Comparison of ENCODE assay signal across 15 mouse cellular contexts in genomic region chr9:48729471-48729870, GRCm38 (mm10).
A peak's percentile ranks its signal among the peaks of the same experiment; 100 is the strongest.
DNase-seq lines count a peak whose midpoint lies in the region; ATAC-seq lines count a peak whose summit lies in the region.
"Had no signal": no experiment of that assay in that cellular context is flagged by ENCODE, and none has a peak within 500 bp of the region (broad histone marks: within the 10 kb centered on the region; RNA-seq: fewer than 3 reads in every experiment).

No protein-coding gene starts in this region.

- H3K4me1 ChIP-seq in hindbrain, embryonic 10.5 days (replicated peaks): peaks cover 71% of the 10 kb centered on the region
- H3K4me1 ChIP-seq in hindbrain, embryonic 14.5 days (replicated peaks; ENCODE audit: control insufficient read depth, insufficient read depth, low read length): peaks cover 43% of the 10 kb centered on the region
- peaks cover 68% of the 10 kb centered on the region for H3K4me1 ChIP-seq in neural tube, embryonic 13.5 days (replicated peaks)
- peaks cover 53% of the 10 kb centered on the region for H3K4me1 ChIP-seq in heart, embryonic 15.5 days (replicated peaks)

- no peak overlapping the region for H3K4me2 ChIP-seq in hindbrain, embryonic 14.5 days (replicated peaks)
- no peak overlapping the region for H3K4me2 ChIP-seq in neural tube, embryonic 13.5 days
- H3K4me2 ChIP-seq in heart, embryonic 15.5 days: no peak overlapping the region
- H3K4me2 ChIP-seq: lung, embryonic 15.5 days had no signal

- no peaks in the 10 kb centered on the region for H3K27me3 ChIP-seq in hindbrain, embryonic 10.5 days (ENCODE audit: insufficient read depth, poor library complexity, severe bottlenecking)
- no peaks in the 10 kb centered on the region; the same call in 1 of the 2 replicates for H3K27me3 ChIP-seq in hindbrain, embryonic 14.5 days (ENCODE audit: control insufficient read depth, insufficient read depth, low read length)
- H3K27me3 ChIP-seq in neural tube, embryonic 13.5 days: peaks cover 19% of the 10 kb centered on the region
- H3K27me3 ChIP-seq in heart, embryonic 15.5 days: no peaks in the 10 kb centered on the region

- H3K9me3 ChIP-seq in hindbrain, embryonic 10.5 days: no peaks in the 10 kb centered on the region
- no peaks in the 10 kb centered on the region for H3K9me3 ChIP-seq in hindbrain, embryonic 14.5 days (ENCODE audit: control insufficient read depth, low read length)
- no peaks in the 10 kb centered on the region for H3K9me3 ChIP-seq in neural tube, embryonic 13.5 days
- no peaks in the 10 kb centered on the region for H3K9me3 ChIP-seq in heart, embryonic 15.5 days (replicated peaks)
- H3K9me3 ChIP-seq: lung, embryonic 15.5 days had no signal

- no peak for DNase-seq in hindbrain, embryonic 10.5 days (ENCODE audit: low spot score)
- DNase-seq in hindbrain, embryonic 14.5 days (ENCODE audit: low spot score): no peak
- no peak for DNase-seq in neural tube, embryonic 10.5 days (ENCODE audit: extremely low spot score, low spot score)
- DNase-seq in spleen, postnatal 14 days (ENCODE audit: low spot score in 2 of 2): no peak
- no peak for DNase-seq in layer of hippocampus, adult 18-20 months (ENCODE audit: low spot score in 2 of 2)
- no peak for DNase-seq in layer of hippocampus, adult 9-10 months (ENCODE audit: low spot score)
- DNase-seq: right cerebral cortex, adult 18-20 months had no signal

- peak overlapping the region; percentile 72 for H3K27ac ChIP-seq in hindbrain, embryonic 10.5 days
- H3K27ac ChIP-seq in hindbrain, embryonic 14.5 days: no peak overlapping the region
- no peak overlapping the region; the same call in 1 of the 2 replicates for H3K27ac ChIP-seq in neural tube, embryonic 13.5 days (replicated peaks)
- H3K27ac ChIP-seq in heart, embryonic 15.5 days: peak overlapping the region; percentile 79
- H3K27ac ChIP-seq: lung, embryonic 15.5 days; stomach, postnatal 0 days had no signal

- H3K4me3 ChIP-seq in hindbrain, embryonic 10.5 days: no peak overlapping the region
- H3K4me3 ChIP-seq in hindbrain, embryonic 14.5 days (replicated peaks; ENCODE audit: low read length): no peak overlapping the region
- H3K4me3 ChIP-seq in neural tube, embryonic 13.5 days: no peak overlapping the region
- H3K4me3 ChIP-seq in heart, embryonic 15.5 days: no peak overlapping the region
- H3K4me3 ChIP-seq: lung, embryonic 15.5 days; myocyte had no signal

- ATAC-seq in hindbrain, embryonic 14.5 days (ENCODE audit: low FRiP score): no peak
- no peak for ATAC-seq in neural tube, embryonic 13.5 days (ENCODE audit: low read depth)
- peak; percentile 56 for ATAC-seq in heart, embryonic 15.5 days (replicated peaks; ENCODE audit: insufficient number of reproducible peaks, insufficient read depth, low FRiP score, low read depth)
- ATAC-seq: forebrain, embryonic 14.5 days; inflammation-experienced regulatory T-cells, adult 6 months; Patski had no signal

- no peaks in the 10 kb centered on the region for H3K36me3 ChIP-seq in hindbrain, embryonic 10.5 days
- no peaks in the 10 kb centered on the region for H3K36me3 ChIP-seq in hindbrain, embryonic 14.5 days (replicated peaks; ENCODE audit: control insufficient read depth, insufficient read depth)
- no peaks in the 10 kb centered on the region for H3K36me3 ChIP-seq in neural tube, embryonic 13.5 days
- H3K36me3 ChIP-seq in heart, embryonic 15.5 days: no peaks in the 10 kb centered on the region
- H3K36me3 ChIP-seq: lung, embryonic 15.5 days had no signal

- H3K9ac ChIP-seq in hindbrain, embryonic 14.5 days: no peak overlapping the region
- H3K9ac ChIP-seq in neural tube, embryonic 13.5 days: 0 out of 2 replicates have a peak overlapping the region, but pooled peaks have one; percentile 22
- H3K9ac ChIP-seq in heart, embryonic 15.5 days: no peak overlapping the region
- H3K9ac ChIP-seq: lung, embryonic 15.5 days had no signal

- 68% methylated on average over 3 of the region's 3 CpGs for WGBS in hindbrain, embryonic 10.5 days
- 57% methylated on average over 3 of the region's 3 CpGs for WGBS in hindbrain, embryonic 14.5 days
- WGBS in neural tube, embryonic 13.5 days: 42% methylated on average over 3 of the region's 3 CpGs
- 62% methylated on average over 3 of the region's 3 CpGs for WGBS in heart, embryonic 15.5 days

Comparison
In these comparisons a context has a peak if more than half of its experiments do, and no peak if none do; other contexts are left out.
1. H3K27ac ChIP-seq: peak in hindbrain, embryonic 10.5 days (single experiment) and heart, embryonic 15.5 days (single experiment); none in hindbrain, embryonic 14.5 days (single experiment) and neural tube, embryonic 13.5 days (single experiment).